Mouse (Mus musculus) spleen, adult 18-20 months (tissue): ENCODE data around the gene Elk3.

Source experiments
- DNase-seq, 2 experiments: peaks; one replicate each; pipeline ENCODE4 v3.0.0; 2022; ENCODE audit warnings: mixed read lengths in 2 of 2

Elk3 gene

GRCm38 (mm10) chr10:93328321-93328720, 17.4 kb upstream of the Elk3 start:
- no peak for DNase-seq

- DNase-seq = no peak
Observed at GRCm38 (mm10) chr10:93327187-93327586, 16.3 kb upstream of the Elk3 start.

- no peak for DNase-seq
Observed at GRCm38 (mm10) chr10:93326741-93327100, 15.8 kb upstream of the Elk3 start.

- DNase-seq = no peak
Observed at GRCm38 (mm10) chr10:93325804-93326740, 15.1 kb upstream of the Elk3 start.

- DNase-seq = no peak
Observed at GRCm38 (mm10) chr10:93325369-93325768, 14.4 kb upstream of the Elk3 start.

GRCm38 (mm10) chr10:93324438-93324837, 13.5 kb upstream of the Elk3 start:
- no peak for DNase-seq

- no peak for DNase-seq
Observed at GRCm38 (mm10) chr10:93323659-93324058, 12.7 kb upstream of the Elk3 start.

- DNase-seq = no peak
Observed at GRCm38 (mm10) chr10:93321763-93322162, 10.8 kb upstream of the Elk3 start.

GRCm38 (mm10) chr10:93320148-93320547, 9.2 kb upstream of the Elk3 start:
- DNase-seq = no peak

- no peak for DNase-seq
Observed at GRCm38 (mm10) chr10:93319526-93320063, 8.7 kb upstream of the Elk3 start.

- no peak for DNase-seq
Observed at GRCm38 (mm10) chr10:93316909-93317308, 6.0 kb upstream of the Elk3 start.

- DNase-seq = no peak
Observed at GRCm38 (mm10) chr10:93311576-93311975, 641 bp upstream of the Elk3 start.

- DNase-seq = peak; percentile 58 to 66
Observed at GRCm38 (mm10) chr10:93309934-93310621, 857 bp downstream of the Elk3 start.

- peak; percentile 44 to 58 for DNase-seq
Observed at GRCm38 (mm10) chr10:93309131-93309933, 1.6 kb downstream of the Elk3 start.

GRCm38 (mm10) chr10:93306367-93306766, 4.6 kb downstream of the Elk3 start:
- DNase-seq = no peak

GRCm38 (mm10) chr10:93305946-93306345, 5.0 kb downstream of the Elk3 start:
- DNase-seq = no peak

- DNase-seq = no peak
Observed at GRCm38 (mm10) chr10:93303231-93303630, 7.7 kb downstream of the Elk3 start.

GRCm38 (mm10) chr10:93301831-93302230, 9.1 kb downstream of the Elk3 start:
- no peak for DNase-seq

GRCm38 (mm10) chr10:93298208-93298607, 12.7 kb downstream of the Elk3 start:
- DNase-seq = no peak

GRCm38 (mm10) chr10:93297774-93298173, 13.2 kb downstream of the Elk3 start:
- no peak for DNase-seq

GRCm38 (mm10) chr10:93294547-93295219, 16.3 kb downstream of the Elk3 start:
- DNase-seq = no peak

GRCm38 (mm10) chr10:93293621-93294020, 17.3 kb downstream of the Elk3 start:
- no peak for DNase-seq
